Mouse (Mus musculus): Measurements from ENCODE around the gene Ssh3. TPM values are rescaled to one million over a fixed set of nuclear protein-coding genes. Genes with fewer than 3 reads are reported as not detected.
A peak's percentile ranks its signal among the peaks of the same experiment; 100 is the strongest.

Gene Ssh3
- polyA plus RNA-seq, 1 experiment: 139 TPM

GRCm38 (mm10) chr19:4227894-4228678, 40.9 kb downstream of the Ssh3 start:
- no peaks in the 10 kb centered on the region for H3K4me1 ChIP-seq (ENCODE audit: control insufficient read depth, insufficient read depth, low read length)
- no peak overlapping the region for H3K27ac ChIP-seq (ENCODE audit: insufficient read depth, low read length)
- no peak overlapping the region for H3K4me3 ChIP-seq (replicated peaks; ENCODE audit: insufficient read depth, low read depth, low read length)
- no peaks in the 10 kb centered on the region for H3K27me3 ChIP-seq (ENCODE audit: control insufficient read depth, insufficient read depth, low read length)
- TF ChIP-seq CTCF (IDR thresholded peaks at IDR 0.05; ENCODE audit: borderline replicate concordance, insufficient read depth, low read depth, low read length) (peak; percentile 92), POLR2A (IDR thresholded peaks at IDR 0.05; ENCODE audit: borderline replicate concordance, insufficient read depth, low read length) (no peak)
- peak; percentile 72 to 79 for DNase-seq
- WGBS: 20% methylated on average over 8 of the region's 8 CpGs

- TF ChIP-seq CTCF (IDR thresholded peaks at IDR 0.05; ENCODE audit: borderline replicate concordance, insufficient read depth, low read depth, low read length): no peak
- TF ChIP-seq POLR2A (IDR thresholded peaks at IDR 0.05; ENCODE audit: borderline replicate concordance, insufficient read depth, low read length): no peak
- no peak overlapping the region for H3K27ac ChIP-seq (ENCODE audit: insufficient read depth, low read length)
- WGBS: 83% methylated on average over 5 of the region's 5 CpGs
- no peak overlapping the region for H3K4me3 ChIP-seq (replicated peaks; ENCODE audit: insufficient read depth, low read depth, low read length)
- H3K4me1 ChIP-seq (ENCODE audit: control insufficient read depth, insufficient read depth, low read length): no peaks in the 10 kb centered on the region
- DNase-seq: no peak
- H3K27me3 ChIP-seq (ENCODE audit: control insufficient read depth, insufficient read depth, low read length): no peaks in the 10 kb centered on the region
Measured at GRCm38 (mm10) chr19:4227446-4227845, 41.5 kb downstream of the Ssh3 start.

- WGBS: 86% methylated on average over 7 of the region's 7 CpGs
- H3K27me3 ChIP-seq (ENCODE audit: control insufficient read depth, insufficient read depth, low read length): no peaks in the 10 kb centered on the region
- H3K27ac ChIP-seq (ENCODE audit: insufficient read depth, low read length): no peak overlapping the region
- TF ChIP-seq POLR2A (IDR thresholded peaks at IDR 0.05; ENCODE audit: borderline replicate concordance, insufficient read depth, low read length): no peak
- TF ChIP-seq CTCF (IDR thresholded peaks at IDR 0.05; ENCODE audit: borderline replicate concordance, insufficient read depth, low read depth, low read length): no peak
- DNase-seq: no peak
- H3K4me1 ChIP-seq (ENCODE audit: control insufficient read depth, insufficient read depth, low read length): no peaks in the 10 kb centered on the region
- H3K4me3 ChIP-seq (replicated peaks; ENCODE audit: insufficient read depth, low read depth, low read length): no peak overlapping the region
Measured at GRCm38 (mm10) chr19:4226779-4227178, 42.2 kb downstream of the Ssh3 start.

GRCm38 (mm10) chr19:4222165-4222564, 46.8 kb downstream of the Ssh3 start:
- H3K4me1 ChIP-seq (ENCODE audit: control insufficient read depth, insufficient read depth, low read length): peaks cover 12% of the 10 kb centered on the region
- DNase-seq: no peak
- no peak for TF ChIP-seq CTCF (IDR thresholded peaks at IDR 0.05; ENCODE audit: borderline replicate concordance, insufficient read depth, low read depth, low read length)
- TF ChIP-seq POLR2A (IDR thresholded peaks at IDR 0.05; ENCODE audit: borderline replicate concordance, insufficient read depth, low read length): no peak
- H3K27me3 ChIP-seq (ENCODE audit: control insufficient read depth, insufficient read depth, low read length): no peaks in the 10 kb centered on the region
- WGBS: 62% methylated on average over 11 of the region's 11 CpGs
- H3K4me3 ChIP-seq (replicated peaks; ENCODE audit: insufficient read depth, low read depth, low read length): no peak overlapping the region
- no peak overlapping the region for H3K27ac ChIP-seq (ENCODE audit: insufficient read depth, low read length)

- TF ChIP-seq POLR2A (IDR thresholded peaks at IDR 0.05; ENCODE audit: borderline replicate concordance, insufficient read depth, low read length): no peak
- Histone ChIP-seq H3K27ac (ENCODE audit: insufficient read depth, low read length) (no peak overlapping the region), H3K4me3 (replicated peaks; ENCODE audit: insufficient read depth, low read depth, low read length) (no peak overlapping the region), H3K4me1 (ENCODE audit: control insufficient read depth, insufficient read depth, low read length) (peaks cover 12% of the 10 kb centered on the region), H3K27me3 (ENCODE audit: control insufficient read depth, insufficient read depth, low read length) (no peaks in the 10 kb centered on the region)
- no peak for DNase-seq
- 51% methylated on average over 14 of the region's 14 CpGs for WGBS
Measured at GRCm38 (mm10) chr19:4220957-4221743, 47.8 kb downstream of the Ssh3 start.

GRCm38 (mm10) chr19:4220416-4220815, 48.6 kb downstream of the Ssh3 start:
- DNase-seq: no peak
- WGBS: 29% methylated on average over 4 of the region's 4 CpGs
- TF ChIP-seq POLR2A (IDR thresholded peaks at IDR 0.05; ENCODE audit: borderline replicate concordance, insufficient read depth, low read length) (no peak), CTCF (IDR thresholded peaks at IDR 0.05; ENCODE audit: borderline replicate concordance, insufficient read depth, low read depth, low read length) (no peak)

GRCm38 (mm10) chr19:4219943-4220342, 49.0 kb downstream of the Ssh3 start:
- Histone ChIP-seq H3K27ac (ENCODE audit: insufficient read depth, low read length) (no peak overlapping the region), H3K4me3 (replicated peaks; ENCODE audit: insufficient read depth, low read depth, low read length) (no peak overlapping the region), H3K27me3 (ENCODE audit: control insufficient read depth, insufficient read depth, low read length) (no peaks in the 10 kb centered on the region; the same call in 1 of the 2 replicates), H3K4me1 (ENCODE audit: control insufficient read depth, insufficient read depth, low read length) (peaks cover 17% of the 10 kb centered on the region)
- TF ChIP-seq POLR2A (IDR thresholded peaks at IDR 0.05; ENCODE audit: borderline replicate concordance, insufficient read depth, low read length): no peak
- no peak for TF ChIP-seq CTCF (IDR thresholded peaks at IDR 0.05; ENCODE audit: borderline replicate concordance, insufficient read depth, low read depth, low read length)
- 54% methylated on average over 6 of the region's 6 CpGs for WGBS
- no peak for DNase-seq

More at GRCm38 (mm10) chr19:4220416-4220815, 48.6 kb downstream of the Ssh3 start:
- H3K4me3 ChIP-seq (replicated peaks; ENCODE audit: insufficient read depth, low read depth, low read length): no peak overlapping the region
- no peak overlapping the region for H3K27ac ChIP-seq (ENCODE audit: insufficient read depth, low read length)
- peaks cover 17% of the 10 kb centered on the region for H3K4me1 ChIP-seq (ENCODE audit: control insufficient read depth, insufficient read depth, low read length)
- H3K27me3 ChIP-seq (ENCODE audit: control insufficient read depth, insufficient read depth, low read length): no peaks in the 10 kb centered on the region
